Mouse (Mus musculus) embryonic facial prominence, embryonic 15.5 days (tissue): Measurements from ENCODE around the gene Wdr66. TPM values are rescaled to one million over a fixed set of nuclear protein-coding genes. Genes with fewer than 3 reads are reported as not detected.

Source experiments
- ATAC-seq: fragments of 200-750 bp; cut with Nextera tagmentation; 2 replicates; pipeline ENCODE4 v1.8.0; 2017; ENCODE audit warnings: low read depth, moderate TSS enrichment; ENCODE audit not compliant: insufficient number of reproducible peaks, low FRiP score, low TSS enrichment
- H3K27ac ChIP-seq: fragments of 300-500 bp; sonication (generic); replicated peaks from 2 replicates; pipeline ENCODE4 v1.5.1; 2015; ENCODE audit warnings: mild to moderate bottlenecking, inconsistent platforms
- H3K27me3 ChIP-seq: fragments of 300-500 bp; sonication (generic); 2 replicates; pipeline ENCODE4 v1.6.1; 2015; ENCODE audit warnings: inconsistent platforms
- H3K36me3 ChIP-seq: fragments of 300-500 bp; sonication (generic); 2 replicates; pipeline ENCODE4 v1.6.1; 2015; ENCODE audit warnings: mild to moderate bottlenecking, inconsistent platforms
- H3K4me1 ChIP-seq: fragments of 300-500 bp; sonication (generic); 2 replicates; pipeline ENCODE4 v1.6.1; 2015; ENCODE audit warnings: inconsistent platforms
- H3K4me2 ChIP-seq: fragments of 300-500 bp; sonication (generic); replicated peaks from 2 replicates; pipeline ENCODE4 v1.6.1; 2015; ENCODE audit warnings: mild to moderate bottlenecking, inconsistent platforms
- H3K4me3 ChIP-seq: fragments of 300-500 bp; sonication (generic); replicated peaks from 2 replicates; pipeline ENCODE4 v1.5.1; 2015; ENCODE audit warnings: mild to moderate bottlenecking, inconsistent platforms
- H3K9ac ChIP-seq: fragments of 300-500 bp; sonication (generic); 2 replicates; pipeline ENCODE4 v1.6.1; 2015; ENCODE audit warnings: inconsistent platforms
- H3K9me3 ChIP-seq: fragments of 300-500 bp; sonication (generic); replicated peaks from 2 replicates; pipeline ENCODE4 v1.6.1; 2016; ENCODE audit warnings: inconsistent platforms
- WGBS: fragments of 180-500 bp; shearing (Covaris S2); methylation state at CpG from one replicate; pipeline ENCODE4 v1.1.7; 2015; 5-methylcytosine and 5-hydroxymethylcytosine counted together
- polyA plus RNA-seq: library from polyadenylated mRNA; unstranded; fragments of >200 nt; fragmentation: Nextera tagmentation; extraction: Ambion mirVana; gene quantifications from 2 replicates; pipeline ENCODE4 v1.2.1, GENCODE M21; 2015

Wdr66 gene
- polyA plus RNA-seq, 1 experiment from 2014 or later: 4.7 TPM

- 67% methylated on average over 11 of the region's 11 CpGs for WGBS
Observed at GRCm38 (mm10) chr5:123364302-123364971, 112.5 kb downstream of the Wdr66 start.

GRCm38 (mm10) chr5:123368869-123369488 lies 117.1 kb downstream of the Wdr66 start:
- no peak for ATAC-seq

More at GRCm38 (mm10) chr5:123364302-123364971, 112.5 kb downstream of the Wdr66 start:
- ATAC-seq: peak; percentile 30; the same call in 1 of the 2 replicates
- Histone ChIP-seq H3K4me3 (no peak overlapping the region), H3K27ac (no peak overlapping the region; the same call in 1 of the 2 replicates), H3K36me3 (peaks cover 85% of the 10 kb centered on the region), H3K27me3 (no peaks in the 10 kb centered on the region), H3K4me1 (0 out of 2 replicates have a peak, but pooled peaks cover 4% of the 10 kb centered on the region), H3K9me3 (no peaks in the 10 kb centered on the region), H3K4me2 (no peak overlapping the region), H3K9ac (no peak overlapping the region)

GRCm38 (mm10) chr5:123370049-123370448 lies 118.1 kb downstream of the Wdr66 start:
- H3K27ac ChIP-seq: no peak overlapping the region

More at GRCm38 (mm10) chr5:123368869-123369488, 117.1 kb downstream of the Wdr66 start:
- H3K9me3 ChIP-seq: no peaks in the 10 kb centered on the region
- no peak overlapping the region for H3K4me2 ChIP-seq
- peaks cover 82% of the 10 kb centered on the region for H3K36me3 ChIP-seq
- no peak overlapping the region for H3K4me3 ChIP-seq
- 0 out of 2 replicates have a peak, but pooled peaks cover 2% of the 10 kb centered on the region for H3K4me1 ChIP-seq
- no peaks in the 10 kb centered on the region for H3K27me3 ChIP-seq
- WGBS: 77% methylated on average over 13 of the region's 13 CpGs
- no peak overlapping the region for H3K27ac ChIP-seq
- H3K9ac ChIP-seq: no peak overlapping the region

GRCm38 (mm10) chr5:123375262-123375661 lies 123.4 kb downstream of the Wdr66 start:
- WGBS: 87% methylated on average over 10 of the region's 10 CpGs
- H3K4me3 ChIP-seq: no peak overlapping the region
- no peak overlapping the region for H3K4me2 ChIP-seq
- no peak overlapping the region for H3K27ac ChIP-seq
- H3K27me3 ChIP-seq: no peaks in the 10 kb centered on the region
- peaks cover 11% of the 10 kb centered on the region; the same call in 1 of the 2 replicates for H3K4me1 ChIP-seq
- ATAC-seq: no peak
- no peaks in the 10 kb centered on the region for H3K9me3 ChIP-seq
- no peak overlapping the region for H3K9ac ChIP-seq
- peaks cover 38% of the 10 kb centered on the region for H3K36me3 ChIP-seq

More at GRCm38 (mm10) chr5:123370049-123370448, 118.1 kb downstream of the Wdr66 start:
- Histone ChIP-seq H3K9ac (no peak overlapping the region), H3K27me3 (no peaks in the 10 kb centered on the region), H3K4me1 (no peaks in the 10 kb centered on the region), H3K4me2 (no peak overlapping the region), H3K4me3 (no peak overlapping the region), H3K9me3 (no peaks in the 10 kb centered on the region), H3K36me3 (peaks cover 78% of the 10 kb centered on the region)
- ATAC-seq: no peak
- WGBS: 83% methylated on average over 5 of the region's 5 CpGs

DNA sequence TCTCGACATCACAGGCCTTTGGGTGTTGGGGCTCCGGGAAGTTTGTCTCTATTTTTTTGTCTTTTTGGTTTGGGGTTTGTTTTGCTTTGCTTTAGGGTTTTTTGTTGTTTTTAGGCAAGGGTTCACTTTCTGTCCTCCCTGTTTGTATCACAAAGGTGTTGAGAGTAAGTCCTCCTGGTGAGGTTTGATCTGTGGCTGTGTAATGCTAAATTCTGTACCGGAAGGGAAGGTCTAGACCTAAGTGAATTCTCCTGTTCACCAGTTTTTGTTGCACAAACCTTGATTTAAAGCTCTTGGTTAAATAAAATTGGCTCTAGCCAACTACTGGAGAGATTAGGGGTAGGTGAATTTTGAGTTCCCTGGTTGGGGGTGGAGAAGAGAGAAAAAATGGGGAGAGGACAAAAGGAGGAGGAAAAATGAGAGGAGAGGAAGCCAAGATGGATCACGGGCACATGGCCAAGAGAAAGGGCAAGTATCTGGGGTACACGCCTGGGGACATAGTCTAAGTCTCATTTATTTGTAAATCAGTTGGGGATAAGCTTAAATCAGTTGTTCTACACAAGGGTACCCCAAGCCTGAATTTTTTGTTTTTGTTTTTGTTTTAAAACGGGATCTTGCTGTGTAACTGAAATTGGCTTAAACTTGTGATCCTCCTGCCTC lies 124.0 kb downstream of the Wdr66 start:
- Histone ChIP-seq H3K27me3 (no peaks in the 10 kb centered on the region), H3K9ac (no peak overlapping the region), H3K4me1 (peaks cover 11% of the 10 kb centered on the region; the same call in 1 of the 2 replicates), H3K4me3 (no peak overlapping the region), H3K4me2 (no peak overlapping the region), H3K9me3 (no peaks in the 10 kb centered on the region), H3K27ac (no peak overlapping the region), H3K36me3 (peaks cover 32% of the 10 kb centered on the region)
- ATAC-seq: no peak
- whole genome bisulfite sequencing: 87% methylated on average over 6 of the region's 6 CpGs

DNA sequence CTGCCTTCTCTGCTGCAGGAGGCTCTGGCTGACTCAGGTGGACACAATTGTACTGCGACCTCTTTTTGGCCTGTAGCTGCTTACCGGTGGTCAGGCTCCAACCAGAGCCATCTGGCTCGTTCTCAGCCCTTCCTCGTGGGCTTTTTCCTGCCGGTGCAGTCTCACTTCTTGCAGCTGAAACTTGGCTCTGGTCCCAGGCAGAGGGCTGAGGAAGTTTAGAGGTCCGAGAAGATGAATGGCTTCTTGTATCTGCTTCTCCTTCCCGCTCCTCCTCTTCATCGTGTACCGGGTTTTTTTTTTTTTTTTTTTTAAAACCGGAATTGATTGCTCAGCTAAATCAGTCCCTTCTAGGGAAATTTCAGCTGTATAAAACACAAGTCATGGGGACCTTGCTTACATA lies 124.7 kb downstream of the Wdr66 start:
- 31% methylated on average over 10 of the region's 10 CpGs for WGBS
- Histone ChIP-seq H3K4me1 (peaks cover 11% of the 10 kb centered on the region; the same call in 1 of the 2 replicates), H3K4me3 (no peak overlapping the region), H3K9me3 (no peaks in the 10 kb centered on the region), H3K36me3 (peaks cover 25% of the 10 kb centered on the region), H3K27ac (no peak overlapping the region), H3K9ac (no peak overlapping the region), H3K4me2 (no peak overlapping the region), H3K27me3 (no peaks in the 10 kb centered on the region)
- ATAC-seq: no peak

Other genes starting within 250 kb of the Wdr66 start
- gene Orai1, start 237.0 kb upstream of the Wdr66 start, polyA plus RNA-seq: 16.8 and 17.3 TPM in 2 replicates
- gene Morn3, start 205.1 kb upstream of the Wdr66 start, polyA plus RNA-seq: 4.7 and 11.2 TPM in 2 replicates
- gene Tmem120b, start 183.7 kb upstream of the Wdr66 start, polyA plus RNA-seq: 19.4 and 21.2 TPM in 2 replicates
- gene Rhof, start 119.4 kb upstream of the Wdr66 start, polyA plus RNA-seq: 5.4 and 6.4 TPM in 2 replicates
- 11.4 TPM in 2 replicates for gene Setd1b, start 109.9 kb upstream of the Wdr66 start, polyA plus RNA-seq
- 92.3 and 95.4 TPM in 2 replicates for gene Psmd9, start 82.7 kb upstream of the Wdr66 start, polyA plus RNA-seq
- not detected in 2 replicates for gene Hpd, start 69.4 kb upstream of the Wdr66 start, polyA plus RNA-seq
- gene Bcl7a, start 91.7 kb downstream of the Wdr66 start, polyA plus RNA-seq: 28.9 and 31.0 TPM in 2 replicates
- 17.9 and 20.7 TPM in 2 replicates for gene Mlxip, start 142.7 kb downstream of the Wdr66 start, polyA plus RNA-seq
- gene Lrrc43, start 237.2 kb downstream of the Wdr66 start, polyA plus RNA-seq: 1.1 and 1.5 TPM in 2 replicates
- not detected in 2 replicates for gene Il31, start 237.4 kb downstream of the Wdr66 start, polyA plus RNA-seq